Mouse (Mus musculus): Measurements from ENCODE around the gene Serinc5. TPM values are rescaled to one million over a fixed set of nuclear protein-coding genes. Genes with fewer than 3 reads are reported as not detected.
"Not testable (repeated sequence)": the region's sequence is repeated elsewhere in the genome, so short reads cannot be mapped to it uniquely, and the experiment has no call there.

Gene Serinc5
- polyA plus RNA-seq, 1 experiment from 2014 or later, result 20.8 TPM

DNA sequence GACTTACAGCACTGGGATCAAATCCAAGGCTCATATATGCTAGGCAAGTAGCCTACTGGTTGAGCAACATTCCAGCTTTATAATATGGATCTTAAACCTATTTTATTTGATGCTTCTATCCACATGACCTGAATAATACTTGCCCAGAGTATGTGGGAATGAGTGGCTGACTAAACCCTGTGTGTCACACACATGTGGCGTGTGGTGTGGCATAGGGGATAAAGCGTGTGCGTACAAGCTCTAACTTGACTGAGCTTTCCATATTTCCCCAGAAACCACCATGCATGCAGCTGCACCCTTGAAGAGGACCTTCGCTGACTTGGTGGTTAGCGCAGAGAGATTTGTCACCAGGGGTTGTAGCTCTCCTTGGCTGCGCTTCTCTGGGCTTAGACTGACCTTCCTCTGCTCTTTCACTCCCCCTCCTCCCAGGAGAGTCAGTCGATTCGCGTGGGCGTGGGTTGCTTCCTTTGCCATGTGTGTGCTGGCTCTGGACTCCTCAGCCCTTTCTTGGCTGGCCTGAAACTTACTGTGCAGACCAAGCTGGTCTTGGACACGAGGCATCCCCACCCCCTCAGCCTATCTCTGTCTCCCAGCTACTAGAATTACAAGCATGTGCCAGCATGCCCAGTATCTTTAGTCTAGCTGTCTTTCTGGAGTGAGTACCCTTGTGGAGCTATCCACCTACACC lies 65.2 kb downstream of the Serinc5 start:
- WGBS, result 81% methylated on average over 11 of the region's 11 CpGs
- Histone ChIP-seq H3K36me3 (no peaks in the 10 kb centered on the region), H3K9ac (no peak overlapping the region), H3K9me3 (no peaks in the 10 kb centered on the region), H3K4me1 (replicated peaks) (peaks cover 23% of the 10 kb centered on the region), H3K4me2 (no peak overlapping the region), H3K4me3 (no peak overlapping the region), H3K27ac (replicated peaks) (no peak overlapping the region), H3K27me3 (no peaks in the 10 kb centered on the region)
- ATAC-seq (ENCODE audit: low read depth), result 0 out of 2 replicates have a peak, but pooled peaks have one; percentile 11

DNA sequence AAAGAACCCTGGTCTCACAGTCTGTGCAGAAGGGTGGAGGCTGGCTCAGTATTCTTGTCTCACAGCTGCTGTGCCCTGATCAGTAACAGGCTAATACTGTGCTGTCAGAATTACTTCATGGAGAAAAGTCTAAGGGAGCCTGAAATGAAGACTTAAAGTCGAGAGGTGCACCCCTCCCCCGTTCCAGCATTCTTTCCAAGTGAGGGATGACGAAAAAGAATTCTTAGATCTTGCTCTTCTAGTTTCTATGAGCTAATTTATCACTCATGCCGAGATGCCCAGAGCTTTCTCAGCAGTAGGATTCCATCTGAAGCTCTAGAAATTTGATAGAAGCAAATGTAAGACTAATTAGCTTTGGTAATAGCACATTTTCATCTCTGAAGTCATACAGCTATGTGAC lies 66.8 kb downstream of the Serinc5 start:
- H3K9ac ChIP-seq, result no peak overlapping the region
- H3K9me3 ChIP-seq, result no peaks in the 10 kb centered on the region
- H3K4me3 ChIP-seq, result no peak overlapping the region
- peaks cover 25% of the 10 kb centered on the region for H3K4me1 ChIP-seq (replicated peaks)
- H3K36me3 ChIP-seq, result no peaks in the 10 kb centered on the region
- WGBS, result 70% methylated on average over 4 of the region's 4 CpGs
- ATAC-seq (ENCODE audit: low read depth), result no peak
- no peak overlapping the region for H3K27ac ChIP-seq (replicated peaks)
- H3K4me2 ChIP-seq, result no peak overlapping the region
- H3K27me3 ChIP-seq, result no peaks in the 10 kb centered on the region

DNA sequence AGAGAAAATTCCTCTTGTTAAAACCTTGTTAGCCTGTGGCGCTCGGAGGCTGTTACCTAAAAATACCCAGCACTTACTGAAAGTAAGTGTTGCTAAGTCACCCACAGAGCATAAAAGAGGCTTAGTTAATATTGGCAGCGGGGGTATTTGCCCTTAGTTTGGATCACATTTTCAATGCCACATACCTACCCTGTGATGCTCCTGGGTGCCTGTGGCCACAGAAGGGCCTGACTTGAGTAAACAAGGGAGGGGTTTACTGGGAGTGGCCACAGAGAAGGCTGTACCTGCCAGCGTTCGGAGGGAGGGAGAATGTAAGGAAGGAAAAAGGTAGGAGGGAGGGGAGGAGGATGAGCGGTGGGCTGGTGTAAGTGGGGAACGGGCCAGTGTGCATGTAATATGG lies 68.8 kb downstream of the Serinc5 start:
- Histone ChIP-seq H3K9ac (no peak overlapping the region), H3K36me3 (peaks cover 4% of the 10 kb centered on the region; the same call in 1 of the 2 replicates), H3K9me3 (no peaks in the 10 kb centered on the region), H3K4me3 (no peak overlapping the region), H3K4me2 (no peak overlapping the region), H3K27ac (replicated peaks) (no peak overlapping the region), H3K27me3 (no peaks in the 10 kb centered on the region), H3K4me1 (replicated peaks) (peaks cover 35% of the 10 kb centered on the region)
- ATAC-seq (ENCODE audit: low read depth), result no peak
- 86% methylated on average over 7 of the region's 7 CpGs for WGBS

DNA sequence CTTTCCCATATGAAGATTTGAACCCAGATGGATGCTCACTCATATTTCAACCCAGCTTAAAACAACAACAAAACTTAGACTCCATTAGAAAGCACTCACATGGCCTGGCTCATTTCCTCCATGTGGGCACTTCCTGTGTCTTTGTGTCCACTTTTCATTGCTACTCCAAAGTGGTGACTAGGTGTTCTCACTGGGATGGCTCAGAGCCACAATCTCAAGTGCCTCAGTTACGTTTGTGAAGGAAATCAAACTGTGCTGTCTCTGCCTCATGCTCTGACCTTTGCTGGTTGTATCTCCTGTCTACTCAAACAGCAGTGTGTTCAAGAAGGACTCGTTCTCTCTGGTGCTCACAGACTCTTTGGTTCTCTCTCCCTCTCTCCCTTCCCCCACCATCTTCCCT lies 70.7 kb downstream of the Serinc5 start:
- Histone ChIP-seq H3K27me3 (no peaks in the 10 kb centered on the region), H3K9ac (no peak overlapping the region), H3K4me3 (no peak overlapping the region), H3K9me3 (no peaks in the 10 kb centered on the region), H3K4me1 (replicated peaks) (peaks cover 25% of the 10 kb centered on the region), H3K36me3 (peaks cover 20% of the 10 kb centered on the region), H3K27ac (replicated peaks) (no peak overlapping the region), H3K4me2 (no peak overlapping the region)
- WGBS, result 91% methylated on average over 2 of the region's 2 CpGs
- no peak for ATAC-seq (ENCODE audit: low read depth)

DNA sequence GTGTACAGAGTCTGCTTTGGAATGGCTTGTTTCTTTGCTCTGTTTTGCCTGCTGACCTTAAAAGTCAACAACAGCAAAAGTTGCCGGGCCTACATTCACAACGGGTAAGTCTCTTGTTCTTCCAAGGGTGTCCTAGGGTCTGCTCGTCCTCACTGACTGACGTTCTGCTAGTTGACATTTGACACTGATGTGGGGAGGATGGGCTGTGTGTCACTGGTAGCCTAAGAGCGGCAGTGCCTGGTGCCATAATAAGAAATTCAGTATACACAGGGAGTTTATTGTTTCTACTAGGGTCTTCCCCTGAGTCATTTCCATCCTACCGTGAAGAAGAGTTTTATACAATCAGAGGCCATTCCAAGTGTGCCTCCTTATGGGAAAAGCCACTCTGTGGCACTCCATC lies 71.9 kb downstream of the Serinc5 start:
- Histone ChIP-seq H3K4me2 (no peak overlapping the region), H3K4me3 (no peak overlapping the region), H3K27me3 (no peaks in the 10 kb centered on the region), H3K36me3 (peaks cover 33% of the 10 kb centered on the region), H3K4me1 (replicated peaks) (peaks cover 23% of the 10 kb centered on the region), H3K9ac (no peak overlapping the region), H3K27ac (replicated peaks) (no peak overlapping the region), H3K9me3 (no peaks in the 10 kb centered on the region)
- 13% methylated on average over 6 of the region's 6 CpGs for WGBS
- ATAC-seq (ENCODE audit: low read depth), result no peak

DNA sequence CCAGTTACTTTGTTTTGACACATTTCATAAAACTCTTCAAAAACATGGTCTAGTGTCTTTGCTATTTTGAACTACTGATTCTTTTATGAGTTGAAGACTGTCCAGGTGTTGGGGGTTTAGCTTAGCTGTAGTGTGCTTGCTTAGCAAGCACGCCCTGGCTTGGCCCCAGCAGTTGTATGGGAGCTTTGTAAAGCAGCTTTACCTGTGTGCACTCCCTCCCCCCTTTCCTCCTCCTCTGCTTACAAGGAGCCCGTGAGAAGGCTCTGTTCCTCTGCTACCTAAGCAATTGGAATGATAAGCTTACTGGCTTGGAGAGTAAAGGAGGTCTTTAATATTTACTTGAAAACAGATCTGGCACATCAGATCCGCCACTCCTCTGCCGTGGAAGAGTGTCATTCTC lies 72.6 kb downstream of the Serinc5 start:
- WGBS, result 70% methylated on average over 4 of the region's 4 CpGs

DNA sequence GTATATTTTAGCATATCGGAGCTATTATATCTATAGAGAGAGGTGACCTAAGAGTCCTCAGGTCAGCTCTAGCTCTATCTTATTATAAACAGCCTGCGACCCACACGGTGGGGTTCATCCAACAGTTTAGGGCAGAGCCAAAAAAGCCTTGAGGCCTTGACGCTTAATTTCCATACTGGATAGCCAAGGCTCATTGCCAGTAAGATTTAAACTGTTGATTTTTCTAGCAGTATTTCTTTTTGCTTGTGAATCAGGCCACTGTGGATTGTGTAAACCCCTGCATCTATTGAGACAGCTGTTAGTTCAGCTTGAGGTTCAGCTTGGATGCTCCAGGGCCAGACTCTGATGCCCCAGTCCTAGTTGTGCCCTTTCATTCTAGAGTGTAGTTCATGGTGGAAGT lies 73.4 kb downstream of the Serinc5 start:
- H3K4me3 ChIP-seq, result no peak overlapping the region
- H3K36me3 ChIP-seq, result peaks cover 46% of the 10 kb centered on the region
- H3K9ac ChIP-seq, result no peak overlapping the region
- H3K27ac ChIP-seq (replicated peaks), result no peak overlapping the region
- H3K4me1 ChIP-seq (replicated peaks), result peaks cover 16% of the 10 kb centered on the region
- no peaks in the 10 kb centered on the region for H3K9me3 ChIP-seq
- no peaks in the 10 kb centered on the region for H3K27me3 ChIP-seq
- WGBS, result 72% methylated on average over 4 of the region's 4 CpGs
- H3K4me2 ChIP-seq, result no peak overlapping the region
- no peak for ATAC-seq (ENCODE audit: low read depth)

More for the DNA sequence above, 72.6 kb downstream of the Serinc5 start:
- H3K4me1 ChIP-seq (replicated peaks), result peaks cover 23% of the 10 kb centered on the region
- H3K27me3 ChIP-seq, result no peaks in the 10 kb centered on the region
- ATAC-seq (ENCODE audit: low read depth), result no peak
- no peak overlapping the region for H3K9ac ChIP-seq
- no peaks in the 10 kb centered on the region for H3K9me3 ChIP-seq
- H3K4me3 ChIP-seq, result no peak overlapping the region
- no peak overlapping the region for H3K27ac ChIP-seq (replicated peaks)
- H3K36me3 ChIP-seq, result peaks cover 40% of the 10 kb centered on the region
- no peak overlapping the region for H3K4me2 ChIP-seq

DNA sequence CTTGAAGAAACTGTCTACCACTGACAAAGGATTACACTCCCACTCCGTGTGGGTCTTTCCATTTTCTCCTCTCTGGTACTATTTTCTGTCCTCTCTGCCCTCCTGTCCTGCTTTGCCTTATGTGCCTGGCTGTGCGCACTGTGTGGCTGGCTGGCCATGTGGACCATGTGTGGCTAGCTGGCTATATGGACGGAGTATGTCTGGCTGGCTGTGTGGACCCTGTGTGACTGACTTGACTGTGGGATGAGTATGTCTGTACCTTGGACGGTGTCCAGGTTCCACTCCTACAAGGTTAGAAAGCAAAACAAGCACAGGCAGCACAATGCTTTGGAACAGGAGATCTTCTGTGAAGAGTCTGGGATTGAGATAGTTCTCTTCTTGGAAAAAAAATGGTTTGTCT lies 74.4 kb downstream of the Serinc5 start:
- Histone ChIP-seq H3K9ac (no peak overlapping the region), H3K4me3 (no peak overlapping the region), H3K4me1 (replicated peaks) (peaks cover 12% of the 10 kb centered on the region), H3K9me3 (no peaks in the 10 kb centered on the region), H3K36me3 (peaks cover 46% of the 10 kb centered on the region), H3K27me3 (no peaks in the 10 kb centered on the region), H3K4me2 (no peak overlapping the region), H3K27ac (replicated peaks) (no peak overlapping the region)
- 88% methylated on average over 4 of the region's 4 CpGs for WGBS
- ATAC-seq (ENCODE audit: low read depth), result no peak

DNA sequence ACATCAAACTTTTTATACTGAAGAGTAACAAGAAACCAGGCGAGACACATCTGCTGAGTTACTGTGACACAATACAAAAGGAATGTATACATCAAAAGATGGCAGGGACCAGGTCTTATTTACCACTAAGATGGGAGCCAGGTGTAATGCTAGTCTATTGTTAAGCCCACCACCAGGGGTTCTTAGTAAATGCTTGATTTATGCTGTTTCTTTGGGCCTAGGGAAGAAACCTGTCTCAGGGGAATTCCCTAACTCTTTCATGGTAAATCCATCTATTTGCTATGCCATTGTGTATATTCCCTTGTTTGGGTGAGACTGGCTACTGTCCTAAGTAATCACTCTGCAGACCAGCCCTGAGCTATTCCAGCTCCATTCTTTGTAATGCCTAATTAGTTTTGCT lies 76.3 kb downstream of the Serinc5 start:
- WGBS, result 71% methylated on average over 1 of the region's 1 CpGs
- ATAC-seq (ENCODE audit: low read depth), result not testable (repeated sequence)

DNA sequence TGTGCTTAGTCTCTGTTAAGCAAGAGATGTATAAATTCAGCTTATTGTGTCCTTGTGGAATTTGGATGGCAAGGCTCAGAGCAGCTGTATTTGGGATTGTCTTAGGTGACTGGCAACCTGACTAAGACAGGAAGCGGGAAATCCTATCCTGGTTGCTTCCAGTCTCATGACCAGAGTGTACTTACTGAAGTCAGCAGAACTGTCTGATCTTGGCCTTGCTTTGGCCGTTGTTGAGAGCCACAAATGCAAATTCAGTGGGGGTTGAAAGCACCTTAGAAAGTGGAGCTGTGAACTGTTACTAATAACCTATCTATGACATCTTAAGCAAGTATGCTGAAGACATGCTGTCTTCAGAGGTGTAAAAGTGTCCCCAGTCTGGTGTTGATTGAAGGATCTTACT lies 78.2 kb downstream of the Serinc5 start:
- no peak overlapping the region for H3K9ac ChIP-seq
- no peaks in the 10 kb centered on the region for H3K9me3 ChIP-seq
- no peaks in the 10 kb centered on the region for H3K27me3 ChIP-seq
- ATAC-seq (ENCODE audit: low read depth), result no peak
- H3K4me3 ChIP-seq, result no peak overlapping the region
- H3K27ac ChIP-seq (replicated peaks), result no peak overlapping the region
- peaks cover 62% of the 10 kb centered on the region for H3K36me3 ChIP-seq
- WGBS, result 95% methylated on average over 2 of the region's 2 CpGs
- H3K4me1 ChIP-seq (replicated peaks), result no peaks in the 10 kb centered on the region
- H3K4me2 ChIP-seq, result no peak overlapping the region

More for the DNA sequence above, 76.3 kb downstream of the Serinc5 start:
- Histone ChIP-seq H3K36me3 (peaks cover 49% of the 10 kb centered on the region), H3K4me1 (replicated peaks) (peaks cover 12% of the 10 kb centered on the region)
- H3K9me3 ChIP-seq; H3K27ac ChIP-seq (replicated peaks); H3K9ac ChIP-seq; H3K4me3 ChIP-seq; H3K27me3 ChIP-seq; H3K4me2 ChIP-seq: not testable (repeated sequence)

DNA sequence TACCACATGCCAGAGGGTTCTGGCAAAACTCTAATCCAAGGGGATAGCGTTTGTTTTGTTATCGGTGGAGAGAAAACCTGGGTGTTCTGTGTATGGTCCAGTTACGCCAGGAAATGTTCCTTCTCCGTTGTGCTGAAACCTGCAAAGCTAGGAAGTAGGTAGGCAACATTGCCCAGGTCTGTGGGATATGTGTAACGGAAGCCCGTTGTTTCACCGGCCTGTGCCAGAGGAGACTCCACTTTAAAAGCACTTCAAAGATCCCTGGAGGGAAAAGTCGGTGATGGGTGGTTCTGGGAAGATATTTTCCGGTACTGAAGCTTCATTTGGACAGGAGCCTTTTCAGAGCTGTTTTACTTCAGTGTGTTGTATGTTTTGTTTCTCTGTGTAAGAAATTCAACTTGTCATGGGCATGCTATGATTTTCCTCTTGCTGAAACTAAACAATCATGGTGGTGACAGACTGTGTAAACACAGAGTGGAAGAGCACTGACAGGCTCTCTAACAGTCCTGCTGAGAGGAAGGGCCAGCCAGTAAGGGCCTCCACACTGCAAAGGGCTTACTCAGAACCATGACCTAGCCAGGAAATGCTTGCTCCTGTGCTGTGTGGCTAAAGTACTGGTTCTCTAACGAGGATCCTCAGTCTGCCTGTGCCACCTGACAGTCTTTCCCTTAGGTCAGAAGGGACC lies 83.1 kb downstream of the Serinc5 start:
- peaks cover 25% of the 10 kb centered on the region; the same call in 1 of the 2 replicates for H3K36me3 ChIP-seq
- 81% methylated on average over 10 of the region's 10 CpGs for WGBS
- no peak overlapping the region for H3K9ac ChIP-seq
- no peak overlapping the region for H3K27ac ChIP-seq (replicated peaks)
- H3K4me2 ChIP-seq, result no peak overlapping the region
- H3K4me3 ChIP-seq, result no peak overlapping the region
- H3K9me3 ChIP-seq, result no peaks in the 10 kb centered on the region
- H3K4me1 ChIP-seq (replicated peaks), result peaks cover 17% of the 10 kb centered on the region
- ATAC-seq (ENCODE audit: low read depth), result no peak
- no peaks in the 10 kb centered on the region for H3K27me3 ChIP-seq

DNA sequence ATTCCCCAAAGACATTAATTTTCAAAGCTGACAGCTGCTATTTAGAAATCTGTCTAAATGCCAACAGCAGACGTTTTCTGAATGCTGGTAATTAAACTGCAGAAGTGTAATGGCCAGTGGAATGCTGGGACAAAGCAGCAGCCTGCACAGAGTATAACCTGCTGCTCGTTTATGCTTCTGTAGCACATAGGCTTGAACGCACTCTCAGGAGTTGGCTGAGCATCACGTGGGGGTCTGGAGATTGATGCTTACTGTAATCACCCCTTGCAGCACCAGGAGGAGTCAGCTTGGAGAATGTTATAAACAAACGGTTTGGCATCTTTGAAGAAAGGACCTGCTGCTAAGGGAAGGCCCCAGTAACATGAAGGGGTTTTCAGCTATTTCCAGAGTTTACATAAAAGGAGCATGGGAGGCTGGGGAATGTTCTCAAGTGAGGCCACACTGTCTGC lies 85.6 kb downstream of the Serinc5 start:
- H3K4me2 ChIP-seq, result no peak overlapping the region
- WGBS, result 22% methylated on average over 5 of the region's 5 CpGs
- H3K27ac ChIP-seq (replicated peaks), result peak overlapping the region; percentile 39; the same call in 1 of the 2 replicates
- peak; percentile 87 for ATAC-seq (ENCODE audit: low read depth)
- H3K4me1 ChIP-seq (replicated peaks), result peaks cover 18% of the 10 kb centered on the region
- no peak overlapping the region for H3K4me3 ChIP-seq
- no peaks in the 10 kb centered on the region for H3K9me3 ChIP-seq
- no peaks in the 10 kb centered on the region for H3K27me3 ChIP-seq
- H3K36me3 ChIP-seq, result peaks cover 28% of the 10 kb centered on the region; the same call in 1 of the 2 replicates
- no peak overlapping the region for H3K9ac ChIP-seq
